ENCODE assay signal across 8 mouse cellular contexts in the genomic region with DNA sequence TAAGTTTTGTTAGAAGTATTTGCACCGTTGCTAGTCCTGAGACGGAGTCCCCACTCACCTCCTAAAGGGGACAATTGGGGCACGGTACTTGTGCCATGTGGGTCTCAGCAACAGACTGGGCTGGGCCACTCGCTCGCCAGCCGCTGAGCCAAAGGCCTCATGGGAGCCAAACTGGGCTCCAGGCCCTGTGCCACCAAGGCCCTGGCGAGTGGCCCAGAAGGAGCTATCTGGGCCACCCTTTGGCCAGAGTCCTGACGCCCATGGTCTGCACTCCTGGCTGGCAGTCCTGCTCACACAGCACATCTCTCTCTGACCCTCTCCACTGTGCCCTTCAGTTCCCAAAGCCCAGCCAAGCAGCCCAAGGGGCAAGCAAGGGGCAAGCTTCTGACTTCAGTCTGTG.
DNase-seq lines count a peak whose midpoint lies in the region.

No protein-coding gene starts in this region.

- DNase-seq in MN1 (ENCODE audit: low spot score), result peak; percentile 40
- DNase-seq in adrenal gland, adult 2 months, result peak; percentile 71
- peak; percentile 18 to 22 for DNase-seq in frontal cortex, postnatal 14 days (ENCODE audit: low spot score in 2 of 2)
- peak; percentile 74 for DNase-seq in heart, postnatal 4 days
- peak; percentile 75 to 80 for DNase-seq in right cerebral cortex, postnatal 10 days (ENCODE audit: low spot score in 2 of 2)
- no peak for DNase-seq in urinary bladder, postnatal 14 days (ENCODE audit: low spot score)
- DNase-seq in thymus, postnatal 25 days, result no peak
- DNase-seq in natural killer cell, adult 2 months (ENCODE audit: low spot score in 2 of 2), result no peak

Comparison
In these comparisons a context has a peak if more than half of its experiments do, and no peak if none do; other contexts are left out.
1. DNase-seq: peak in MN1 (single experiment), adrenal gland, adult 2 months (single experiment), frontal cortex, postnatal 14 days (2 of 2), heart, postnatal 4 days (single experiment) and right cerebral cortex, postnatal 10 days (2 of 2); none in urinary bladder, postnatal 14 days (single experiment), thymus, postnatal 25 days (single experiment) and natural killer cell, adult 2 months (0 of 2).